Mouse (Mus musculus) forebrain, embryonic 14.5 days (tissue): Measurements from ENCODE around the gene Krtap9-3. TPM values are rescaled to one million over a fixed set of nuclear protein-coding genes. Genes with fewer than 3 reads are reported as not detected.
"Not testable (repeated sequence)": the region's sequence is repeated elsewhere in the genome, so short reads cannot be mapped to it uniquely, and the experiment has no call there.

Experiments
- ATAC-seq: fragments of 200-750 bp; cut with Nextera tagmentation; 2 replicates; pipeline ENCODE4 v1.8.0; 2017; ENCODE audit warnings: mild to moderate bottlenecking, moderate library complexity
- DNase-seq: peaks from one replicate; pipeline ENCODE4 v3.0.0-alpha.2; 2015; ENCODE audit warnings: low spot score
- H3K27ac ChIP-seq: fragments of 300-500 bp; sonication (generic); 2 replicates; pipeline ENCODE4 v1.5.1; 2014; ENCODE audit warnings: low read depth, mild to moderate bottlenecking, control low read depth, low read length, moderate library complexity
- H3K27me3 ChIP-seq: fragments of 300-500 bp; sonication (generic); replicated peaks from 2 replicates; pipeline ENCODE4 v1.6.1; 2014; ENCODE audit warnings: low read length, control low read depth, mixed read lengths; ENCODE audit not compliant: control insufficient read depth, insufficient read depth
- H3K36me3 ChIP-seq: fragments of 300-500 bp; sonication (generic); 2 replicates; pipeline ENCODE4 v1.6.1; 2014; ENCODE audit warnings: low read length, control low read depth; ENCODE audit not compliant: control insufficient read depth, insufficient read depth
- H3K4me1 ChIP-seq: fragments of 300-500 bp; sonication (generic); 2 replicates; pipeline ENCODE4 v1.6.1; 2014; ENCODE audit warnings: antibody characterized with exemption, low read length, control low read depth; ENCODE audit not compliant: control insufficient read depth, insufficient read depth
- H3K4me2 ChIP-seq: fragments of 300-500 bp; sonication (generic); 2 replicates; pipeline ENCODE4 v1.6.1; 2014; ENCODE audit warnings: mild to moderate bottlenecking, control low read depth, low read length
- H3K4me3 ChIP-seq: fragments of 300-500 bp; sonication (generic); 2 replicates; pipeline ENCODE4 v1.5.1; 2014; ENCODE audit warnings: low read depth, low read length, control low read depth
- H3K9ac ChIP-seq: fragments of 300-500 bp; sonication (generic); 2 replicates; pipeline ENCODE4 v1.6.1; 2014; ENCODE audit warnings: mild to moderate bottlenecking, low read length, control low read depth, moderate library complexity
- H3K9me3 ChIP-seq: fragments of 300-500 bp; sonication (generic); replicated peaks from 2 replicates; pipeline ENCODE4 v1.6.1; 2016; ENCODE audit warnings: low read length, control low read depth, mixed read lengths; ENCODE audit not compliant: control insufficient read depth
- WGBS: fragments of 180-500 bp; shearing (Covaris S2); extraction: QIAGEN DNeasy Blood & Tissue Kit; methylation state at CpG from one replicate; pipeline ENCODE4 v1.1.7; 2014; 5-methylcytosine and 5-hydroxymethylcytosine counted together
- polyA plus RNA-seq: library from polyadenylated mRNA; unstranded; fragments of >200 nt; fragmentation: Nextera tagmentation; extraction: Ambion mirVana; gene quantifications from 2 replicates; pipeline ENCODE4 v1.2.1, GENCODE M21; 2014

The Krtap9-3 gene
- polyA plus RNA-seq, 1 experiment from 2014 or later = not detected

DNA sequence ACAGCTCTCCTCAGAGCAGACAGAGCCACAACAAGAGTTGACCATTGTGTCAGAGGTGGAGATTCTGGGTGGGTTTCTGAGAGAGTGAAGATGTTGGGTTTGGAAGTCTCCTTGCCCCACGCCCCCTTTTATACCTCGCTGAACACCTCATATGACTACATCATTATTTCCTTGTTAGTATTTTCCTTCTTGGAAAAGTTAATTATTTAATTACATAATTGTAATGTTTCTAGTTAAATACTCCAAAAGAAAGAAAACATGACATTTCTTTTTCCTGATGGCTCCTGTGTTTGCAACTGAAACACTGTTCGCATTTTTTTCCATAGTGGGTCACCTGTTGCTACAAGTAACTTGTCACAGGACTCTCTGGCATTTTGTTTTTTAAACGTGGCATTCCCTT, 30.2 kb upstream of the Krtap9-3 start, which contains the start of gene Krtap4-1:
Gene Krtap4-1, minus strand, starts transcription at position 101 of the 400 bp plus-strand sequence.
- no peaks in the 10 kb centered on the region for H3K36me3 ChIP-seq
- no peak for DNase-seq
- H3K4me2 ChIP-seq = no peak within 1 kb of the TSS
- H3K27ac ChIP-seq = no peak within 1 kb of the TSS
- H3K4me1 ChIP-seq = no peaks in the 10 kb centered on the region
- no peak within 1 kb of the TSS for H3K9ac ChIP-seq
- H3K4me3 ChIP-seq = no peak within 1 kb of the TSS
- 73% methylated on average over 4 of the region's 4 CpGs for WGBS
- H3K9me3 ChIP-seq = no peaks in the 10 kb centered on the region
- ATAC-seq = no peak
- H3K27me3 ChIP-seq = no peaks in the 10 kb centered on the region

DNA sequence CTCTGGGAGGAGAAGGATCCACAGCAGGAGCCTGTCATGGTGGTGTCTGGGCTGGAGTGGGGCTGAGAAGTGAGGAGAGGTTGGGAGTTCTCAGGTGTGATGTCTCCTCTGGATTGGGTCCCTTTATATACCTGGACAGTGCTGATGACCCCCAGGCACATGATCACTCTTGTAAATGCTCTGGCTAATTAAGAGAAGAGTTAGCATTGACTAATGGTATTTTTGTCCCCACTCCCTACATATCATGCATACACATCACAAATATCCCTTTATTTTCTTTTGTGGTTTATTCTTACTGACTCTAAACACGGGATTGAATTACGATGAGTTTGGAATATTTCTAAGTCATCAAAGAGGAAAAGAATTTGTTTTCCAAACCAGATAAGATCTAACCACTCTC, 22.4 kb upstream of the Krtap9-3 start, which contains the start of gene Gm11562:
Gene Gm11562, minus strand, starts transcription at position 101 of the 400 bp plus-strand sequence.
- Histone ChIP-seq H3K27ac (no peak within 1 kb of the TSS), H3K4me2 (no peak within 1 kb of the TSS), H3K4me1 (no peaks in the 10 kb centered on the region), H3K27me3 (no peaks in the 10 kb centered on the region), H3K36me3 (no peaks in the 10 kb centered on the region), H3K9ac (no peak within 1 kb of the TSS), H3K4me3 (no peak within 1 kb of the TSS), H3K9me3 (no peaks in the 10 kb centered on the region)
- 93% methylated on average over 2 of the region's 2 CpGs for WGBS
- DNase-seq = no peak
- no peak for ATAC-seq

GRCm38 (mm10) chr11:99614796-99615363, 17.0 kb upstream of the Krtap9-3 start, which contains the start of gene Krtap2-4:
Gene Krtap2-4 (minus strand): TSS chr11:99614846.
- Histone ChIP-seq H3K9ac (no peak within 1 kb of the TSS), H3K27ac (no peak within 1 kb of the TSS), H3K27me3 (no peaks in the 10 kb centered on the region), H3K4me1 (no peaks in the 10 kb centered on the region), H3K4me3 (no peak within 1 kb of the TSS), H3K4me2 (no peak within 1 kb of the TSS), H3K9me3 (no peaks in the 10 kb centered on the region), H3K36me3 (no peaks in the 10 kb centered on the region)
- ATAC-seq = no peak
- 66% methylated on average over 3 of the region's 3 CpGs for WGBS
- no peak for DNase-seq

GRCm38 (mm10) chr11:99610089-99610488, 12.2 kb upstream of the Krtap9-3 start, which contains the start of gene Gm11937:
Gene Gm11937 (minus strand): TSS chr11:99610189.
- H3K4me1 ChIP-seq, H3K9me3 ChIP-seq, DNase-seq, ATAC-seq, H3K27me3 ChIP-seq, H3K36me3 ChIP-seq, H3K4me2 ChIP-seq, H3K4me3 ChIP-seq, H3K9ac ChIP-seq, H3K27ac ChIP-seq: not testable (repeated sequence)
- WGBS = 71% methylated on average over 1 of the region's 2 CpGs

GRCm38 (mm10) chr11:99609126-99609525, 11.2 kb upstream of the Krtap9-3 start:
- no peak for ATAC-seq

DNA sequence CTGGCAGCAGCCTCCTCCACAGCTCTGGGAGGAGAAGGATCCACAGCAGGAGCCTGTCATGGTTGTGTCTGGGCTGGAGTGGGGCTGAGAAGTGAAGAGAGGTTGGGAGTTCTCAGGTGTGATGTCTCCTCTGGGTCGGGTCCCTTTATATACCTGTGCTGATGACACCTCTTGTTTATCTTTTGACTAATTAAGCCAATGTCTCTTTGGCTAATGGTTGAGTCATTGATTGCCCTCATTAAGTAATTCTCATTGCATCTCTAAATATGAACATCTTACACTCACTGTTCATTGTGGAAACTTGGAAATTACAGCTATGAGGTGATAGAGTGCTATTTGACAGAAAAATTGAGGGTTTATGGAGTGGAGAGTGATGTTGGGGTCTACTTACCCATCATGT, 5.3 kb upstream of the Krtap9-3 start, which contains the start of gene Gm11938:
Gene Gm11938, minus strand, starts transcription at position 101 of the 400 bp plus-strand sequence.
- not testable (repeated sequence) for DNase-seq, H3K36me3 ChIP-seq, H3K4me2 ChIP-seq, H3K27ac ChIP-seq, H3K27me3 ChIP-seq, H3K9ac ChIP-seq, ATAC-seq, H3K4me3 ChIP-seq, H3K4me1 ChIP-seq, H3K9me3 ChIP-seq
- WGBS = 75% methylated on average over 1 of the region's 1 CpGs

More at GRCm38 (mm10) chr11:99609126-99609525, 11.2 kb upstream of the Krtap9-3 start:
- Histone ChIP-seq H3K36me3 (no peaks in the 10 kb centered on the region), H3K9me3 (no peaks in the 10 kb centered on the region), H3K27ac (no peak overlapping the region), H3K4me1 (no peaks in the 10 kb centered on the region), H3K27me3 (no peaks in the 10 kb centered on the region), H3K4me3 (no peak overlapping the region), H3K9ac (no peak overlapping the region), H3K4me2 (no peak overlapping the region)
- no peak for DNase-seq
- WGBS = 65% methylated on average over 1 of the region's 1 CpGs

DNA sequence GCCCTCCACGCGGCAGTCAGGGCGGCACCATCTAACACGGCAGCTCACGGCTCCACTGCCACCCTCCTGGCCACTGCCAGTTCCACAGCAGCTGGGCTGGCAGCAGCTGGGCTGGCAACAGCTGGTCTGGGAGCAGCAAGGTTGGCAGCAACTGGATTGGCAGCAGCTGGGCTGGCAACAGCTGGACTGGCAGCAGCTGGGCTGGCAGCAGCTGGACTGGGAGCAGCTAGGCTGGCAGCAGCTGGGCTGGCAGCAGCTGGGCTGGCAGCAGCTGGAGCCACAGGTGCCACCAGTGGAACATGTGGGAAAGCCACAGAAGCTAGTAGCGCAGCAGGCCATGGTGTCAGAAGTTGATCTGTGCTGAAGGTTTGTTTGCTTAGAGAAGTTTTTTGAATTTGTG, 6.9 kb downstream of the Krtap9-3 start, which contains the start of gene Krtap1-3:
Gene Krtap1-3, minus strand, starts transcription at position 359 of the 400 bp plus-strand sequence.
- ATAC-seq (no peak), DNase-seq (no peak)
- Histone ChIP-seq H3K9ac (no peak within 1 kb of the TSS), H3K27me3 (no peaks in the 10 kb centered on the region), H3K9me3 (no peaks in the 10 kb centered on the region), H3K36me3 (no peaks in the 10 kb centered on the region), H3K27ac (no peak within 1 kb of the TSS), H3K4me3 (no peak within 1 kb of the TSS), H3K4me1 (no peaks in the 10 kb centered on the region), H3K4me2 (no peak within 1 kb of the TSS)
- WGBS = 84% methylated on average over 6 of the region's 6 CpGs

DNA sequence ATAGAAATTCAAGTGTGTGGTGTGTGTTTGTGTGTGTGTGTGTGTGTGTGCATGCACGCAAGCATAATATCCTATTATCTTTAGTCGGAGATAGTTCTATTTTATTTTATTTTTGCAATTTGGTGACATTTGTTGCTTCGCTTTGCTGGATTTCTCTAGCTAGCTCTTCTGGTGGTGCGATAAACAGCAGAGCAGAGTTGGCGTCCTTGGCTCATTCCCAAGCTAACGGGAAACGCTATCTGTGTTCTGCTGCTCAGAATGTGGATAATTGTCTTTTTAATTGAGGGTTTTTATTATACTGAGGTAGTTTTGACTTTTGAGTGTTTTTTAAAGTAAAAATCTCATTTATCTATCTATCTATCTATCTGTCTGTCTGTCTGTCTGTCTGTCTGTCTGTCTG, 12.8 kb downstream of the Krtap9-3 start:
- no peak overlapping the region for H3K4me2 ChIP-seq
- no peaks in the 10 kb centered on the region for H3K9me3 ChIP-seq
- no peaks in the 10 kb centered on the region for H3K4me1 ChIP-seq
- H3K4me3 ChIP-seq = no peak overlapping the region
- no peaks in the 10 kb centered on the region for H3K36me3 ChIP-seq
- peak; percentile 13 for DNase-seq
- ATAC-seq = no peak
- H3K27me3 ChIP-seq = no peaks in the 10 kb centered on the region
- no peak overlapping the region for H3K27ac ChIP-seq
- WGBS = 84% methylated on average over 7 of the region's 7 CpGs
- no peak overlapping the region for H3K9ac ChIP-seq

DNA sequence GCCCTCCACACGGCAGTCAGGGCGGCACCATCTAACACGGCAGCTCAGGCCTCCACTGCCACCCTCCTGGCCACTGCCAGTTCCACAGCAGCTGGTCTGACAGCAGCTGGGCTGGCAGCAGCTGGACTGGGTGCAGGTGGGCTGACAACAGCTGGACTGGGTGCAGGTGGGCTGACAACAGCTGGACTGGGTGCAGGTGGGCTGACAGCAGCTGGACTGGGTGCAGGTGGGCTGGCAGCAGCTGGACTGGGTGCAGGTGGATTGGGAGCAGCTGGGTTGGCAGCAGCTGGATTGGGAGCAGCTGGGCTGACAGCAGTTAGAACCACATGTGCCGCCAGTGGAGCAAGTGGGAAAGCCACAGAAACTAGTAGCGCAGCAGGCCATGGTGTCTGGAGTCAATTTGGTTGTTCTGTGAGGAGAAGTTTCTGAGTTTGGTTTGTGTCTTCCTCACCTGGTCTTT, 14.6 kb downstream of the Krtap9-3 start, which contains the start of gene Krtap1-4:
Gene Krtap1-4, minus strand, starts transcription at position 410 of the 460 bp plus-strand sequence.
- Histone ChIP-seq H3K36me3 (no peaks in the 10 kb centered on the region), H3K4me2 (no peak within 1 kb of the TSS), H3K4me1 (no peaks in the 10 kb centered on the region), H3K27ac (no peak within 1 kb of the TSS), H3K4me3 (no peak within 1 kb of the TSS), H3K9me3 (no peaks in the 10 kb centered on the region), H3K9ac (no peak within 1 kb of the TSS), H3K27me3 (no peaks in the 10 kb centered on the region)
- DNase-seq (no peak), ATAC-seq (no peak)
- WGBS = 81% methylated on average over 5 of the region's 5 CpGs
